Mouse (Mus musculus): ENCODE measurements around the gene Sipa1l1. TPM values are rescaled to one million over a fixed set of nuclear protein-coding genes. Genes with fewer than 3 reads are reported as not detected.

Sipa1l1 gene
- polyA plus RNA-seq, 1 experiment: 12.0 TPM

DNA sequence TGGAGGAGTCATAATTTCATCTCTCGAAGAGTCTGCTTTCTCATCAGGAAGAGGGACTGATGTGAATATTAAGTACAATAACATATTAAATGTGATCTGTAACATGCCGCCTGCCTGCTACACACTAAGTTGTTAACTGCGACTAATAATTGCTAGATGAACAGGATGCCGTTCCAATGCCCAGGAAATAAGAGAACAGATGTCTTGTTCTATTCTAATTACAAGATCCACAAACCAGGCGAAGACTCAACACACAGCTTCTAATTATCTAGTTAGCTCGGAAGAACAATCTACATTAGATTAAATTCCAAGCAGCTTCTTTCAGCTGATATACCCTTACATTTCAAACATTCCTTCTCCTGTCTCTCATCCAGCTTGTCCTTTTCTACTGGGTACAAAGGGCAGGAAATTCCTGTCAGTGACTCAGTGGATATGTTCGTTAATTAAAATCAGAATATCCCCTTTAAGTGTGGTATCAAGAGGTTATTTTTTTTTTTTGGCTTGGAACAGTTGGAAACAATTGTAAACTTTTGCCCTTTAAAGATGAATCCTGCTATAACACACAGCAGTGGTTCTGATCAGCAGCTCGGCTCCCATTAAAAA is 20.7 kb upstream of the Sipa1l1 start:
- H3K4me1 ChIP-seq: no peaks in the 10 kb centered on the region
- H3K36me3 ChIP-seq (replicated peaks; ENCODE audit: low read length): no peaks in the 10 kb centered on the region
- H3K4me3 ChIP-seq (replicated peaks): no peak overlapping the region
- TF ChIP-seq GATA1 (IDR thresholded peaks at IDR 0.05; ENCODE audit: borderline replicate concordance, low read length): no peak
- H3K9me3 ChIP-seq: no peaks in the 10 kb centered on the region
- peaks cover 16% of the 10 kb centered on the region for H3K27me3 ChIP-seq (replicated peaks)

DNA sequence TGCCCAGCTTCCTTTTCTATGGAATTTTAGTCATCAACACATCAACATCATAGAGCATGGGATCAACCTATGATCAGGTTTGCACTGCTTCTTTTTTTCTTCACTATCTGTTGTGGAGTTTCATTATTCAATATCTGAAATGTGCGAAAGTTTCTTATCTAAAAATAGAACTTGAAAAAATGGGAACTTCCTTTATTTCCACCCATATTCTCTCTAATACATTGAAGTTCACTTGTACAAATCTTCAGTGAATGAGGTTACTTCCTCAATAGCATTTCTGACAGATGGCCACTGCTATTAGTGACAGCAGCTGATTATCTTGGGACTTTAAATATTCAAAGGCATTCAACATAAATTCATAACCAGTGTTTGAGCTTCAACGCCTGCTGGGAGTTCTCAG is 18.1 kb upstream of the Sipa1l1 start:
- no peaks in the 10 kb centered on the region for H3K9me3 ChIP-seq
- no peak overlapping the region for H3K4me3 ChIP-seq (replicated peaks)
- no peaks in the 10 kb centered on the region for H3K4me1 ChIP-seq
- H3K27me3 ChIP-seq (replicated peaks): peaks cover 18% of the 10 kb centered on the region
- no peaks in the 10 kb centered on the region for H3K36me3 ChIP-seq (replicated peaks; ENCODE audit: low read length)
- TF ChIP-seq GATA1 (IDR thresholded peaks at IDR 0.05; ENCODE audit: borderline replicate concordance, low read length) (no peak), FLI1 (IDR thresholded peaks at IDR 0.05; ENCODE audit: low read length) (no peak)

DNA sequence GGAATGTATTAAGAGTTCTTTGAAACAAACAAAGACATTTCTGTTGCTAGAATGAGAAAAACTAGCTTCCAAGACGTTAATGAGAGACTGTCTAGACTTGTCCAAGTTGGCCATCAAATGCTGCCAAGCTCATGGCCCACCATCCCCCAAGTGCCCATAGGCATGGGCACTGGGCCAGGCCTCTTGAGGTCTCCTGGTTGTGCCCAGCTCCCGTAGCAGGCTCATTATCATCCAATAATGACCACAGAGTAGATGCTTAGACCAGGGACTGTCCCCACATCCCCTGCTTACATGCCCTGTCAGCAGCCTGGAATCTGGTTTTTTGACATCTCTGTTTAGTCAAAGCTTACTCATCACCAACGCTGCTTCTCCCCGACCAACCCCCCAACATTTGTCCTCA is 14.6 kb upstream of the Sipa1l1 start:
- H3K9me3 ChIP-seq: peaks cover 6% of the 10 kb centered on the region
- H3K4me3 ChIP-seq (replicated peaks): no peak overlapping the region
- H3K4me1 ChIP-seq: no peaks in the 10 kb centered on the region
- H3K36me3 ChIP-seq (replicated peaks; ENCODE audit: low read length): no peaks in the 10 kb centered on the region
- TF ChIP-seq GATA1 (IDR thresholded peaks at IDR 0.05; ENCODE audit: borderline replicate concordance, low read length) (no peak), FLI1 (IDR thresholded peaks at IDR 0.05; ENCODE audit: low read length) (no peak)
- H3K27me3 ChIP-seq (replicated peaks): peaks cover 13% of the 10 kb centered on the region

DNA sequence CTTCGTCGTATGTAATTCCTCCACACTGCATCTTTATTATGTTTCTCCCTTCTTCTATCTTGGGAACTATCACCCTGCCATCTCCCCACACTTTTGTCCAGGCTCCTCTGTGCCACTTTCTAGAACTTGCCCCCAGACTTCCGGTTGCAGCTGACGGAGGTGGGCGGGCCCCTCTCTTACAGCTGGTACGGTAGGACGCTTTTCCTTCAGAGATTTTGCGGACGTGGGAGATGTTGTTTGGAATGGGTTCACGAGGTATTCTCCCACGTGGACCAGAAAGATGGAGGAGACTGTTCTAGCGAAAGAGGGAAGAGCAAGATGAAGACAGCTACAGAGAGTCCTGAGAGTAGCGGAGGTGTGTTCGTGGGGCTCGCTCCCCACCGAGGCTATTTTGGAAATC is 10.6 kb upstream of the Sipa1l1 start:
- H3K36me3 ChIP-seq (replicated peaks; ENCODE audit: low read length): no peaks in the 10 kb centered on the region
- peaks cover 17% of the 10 kb centered on the region for H3K27me3 ChIP-seq (replicated peaks)
- TF ChIP-seq GATA1 (IDR thresholded peaks at IDR 0.05; ENCODE audit: borderline replicate concordance, low read length): no peak
- TF ChIP-seq FLI1 (IDR thresholded peaks at IDR 0.05; ENCODE audit: low read length): no peak
- H3K9me3 ChIP-seq: peaks cover 6% of the 10 kb centered on the region
- no peak overlapping the region for H3K4me3 ChIP-seq (replicated peaks)
- H3K4me1 ChIP-seq: 0 out of 2 replicates have a peak, but pooled peaks cover 3% of the 10 kb centered on the region

DNA sequence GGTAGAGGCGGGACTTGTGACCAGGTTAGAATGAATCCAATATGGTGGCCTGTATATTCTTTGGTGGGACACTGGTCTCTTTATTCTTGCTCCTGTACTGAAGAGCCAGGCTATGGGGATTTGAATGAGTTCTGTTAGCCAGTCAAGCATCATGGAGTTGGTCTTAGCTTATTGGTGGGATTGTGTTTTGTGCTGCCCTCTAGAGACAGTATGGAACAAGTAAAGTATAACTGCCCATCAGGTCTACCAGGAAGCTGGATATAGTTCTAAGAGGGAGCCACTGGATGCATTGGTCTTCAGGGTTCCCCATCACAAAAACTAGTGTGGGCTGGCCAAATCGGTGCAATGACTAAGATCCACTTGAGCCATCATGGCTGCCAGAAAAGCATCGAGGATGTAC is 9.7 kb upstream of the Sipa1l1 start:
- H3K27me3 ChIP-seq (replicated peaks): peaks cover 17% of the 10 kb centered on the region
- no peaks in the 10 kb centered on the region for H3K36me3 ChIP-seq (replicated peaks; ENCODE audit: low read length)
- 0 out of 2 replicates have a peak, but pooled peaks cover 3% of the 10 kb centered on the region for H3K4me1 ChIP-seq
- no peak for TF ChIP-seq GATA1 (IDR thresholded peaks at IDR 0.05; ENCODE audit: borderline replicate concordance, low read length)
- TF ChIP-seq FLI1 (IDR thresholded peaks at IDR 0.05; ENCODE audit: low read length): no peak
- H3K4me3 ChIP-seq (replicated peaks): no peak overlapping the region
- peaks cover 6% of the 10 kb centered on the region for H3K9me3 ChIP-seq

DNA sequence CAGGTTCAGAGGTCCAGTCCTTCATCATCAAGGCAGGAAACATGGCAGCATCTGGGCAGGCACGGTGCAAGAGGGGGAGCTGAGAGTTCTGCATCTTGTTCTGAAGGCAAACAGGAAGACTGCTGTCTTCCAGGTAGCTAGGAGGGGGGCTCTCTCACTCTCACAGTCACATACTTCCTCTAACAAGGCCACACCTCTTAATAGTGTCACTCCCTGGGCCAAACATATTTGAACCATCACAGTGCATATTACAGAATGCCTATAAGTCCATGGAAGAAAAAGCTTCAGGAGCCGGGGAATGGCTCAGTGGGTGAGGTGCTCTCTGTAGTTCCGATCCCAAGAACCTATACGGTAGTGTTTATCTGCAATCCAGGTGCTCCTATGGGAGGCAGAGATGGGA is 3.5 kb upstream of the Sipa1l1 start:
- H3K36me3 ChIP-seq (replicated peaks; ENCODE audit: low read length): no peaks in the 10 kb centered on the region
- H3K9me3 ChIP-seq: no peaks in the 10 kb centered on the region
- TF ChIP-seq FLI1 (IDR thresholded peaks at IDR 0.05; ENCODE audit: low read length) (no peak), GATA1 (IDR thresholded peaks at IDR 0.05; ENCODE audit: borderline replicate concordance, low read length) (no peak)
- peaks cover 31% of the 10 kb centered on the region for H3K4me1 ChIP-seq
- peaks cover 12% of the 10 kb centered on the region for H3K27me3 ChIP-seq (replicated peaks)
- H3K4me3 ChIP-seq (replicated peaks): no peak overlapping the region

DNA sequence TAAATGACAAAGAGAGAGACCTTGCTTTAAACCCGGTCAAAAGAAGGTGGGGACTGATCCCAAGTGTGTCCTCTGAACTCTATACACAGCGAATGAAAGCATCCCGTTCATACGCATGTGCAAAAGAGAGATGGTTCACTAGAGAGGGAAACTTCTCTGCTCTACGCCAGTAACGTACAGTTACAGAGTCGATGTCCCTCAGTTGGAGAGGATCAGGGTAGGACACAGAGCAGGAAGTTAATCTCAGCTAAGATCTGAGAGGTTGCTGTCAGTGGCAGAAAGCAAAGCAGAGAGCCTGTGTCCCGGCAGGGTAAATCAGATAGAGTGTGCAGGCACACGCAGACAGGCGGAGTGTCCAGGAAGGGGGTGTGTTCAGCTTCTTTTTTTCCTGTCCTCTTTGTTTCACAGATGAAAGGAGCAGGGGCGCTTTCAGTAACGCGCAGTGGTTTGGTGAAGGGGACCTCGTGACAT is 3.0 kb upstream of the Sipa1l1 start:
- H3K4me1 ChIP-seq: peaks cover 35% of the 10 kb centered on the region

DNA sequence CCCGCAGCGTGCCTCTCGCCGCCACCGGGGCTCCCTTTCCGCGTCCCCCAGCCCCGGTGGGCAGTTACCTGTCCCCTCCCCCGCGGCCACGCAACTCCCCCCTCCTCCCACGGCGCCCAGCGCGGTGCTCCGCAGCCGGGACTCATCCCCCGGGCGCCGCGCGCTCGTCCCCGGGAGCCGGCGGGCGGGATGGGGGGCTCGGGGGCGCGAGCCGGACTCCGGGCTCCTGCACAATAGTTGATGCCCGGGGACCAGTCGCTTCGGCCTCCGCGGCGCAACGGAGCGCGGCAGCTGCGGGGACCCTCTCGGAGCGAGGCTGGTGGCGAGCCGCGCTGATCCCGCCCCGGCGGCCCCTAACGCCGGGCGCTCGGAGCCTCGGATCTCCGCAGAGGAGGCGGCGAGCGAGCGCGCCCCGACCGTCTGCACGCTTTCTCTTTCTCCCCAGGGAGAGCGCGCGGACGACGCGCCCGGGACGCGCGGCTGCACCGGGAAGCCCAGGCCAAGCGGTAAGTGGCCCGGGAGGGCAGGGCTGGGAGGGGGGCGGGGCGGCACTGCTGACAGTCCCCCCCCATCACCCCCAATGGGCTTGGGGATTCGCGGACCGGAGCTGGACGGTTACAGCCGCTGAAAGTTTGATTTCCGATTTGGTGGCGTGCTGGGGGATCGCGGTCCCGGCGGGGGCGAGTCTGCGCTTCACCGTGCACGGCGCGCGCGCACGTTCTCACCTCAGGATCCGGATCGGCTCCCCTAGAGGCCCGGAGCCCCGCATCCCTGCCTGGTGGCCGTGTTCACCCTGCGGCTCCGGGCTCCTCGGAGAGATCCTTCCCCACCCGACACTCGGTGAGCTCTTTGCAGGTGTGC is 681 bp downstream of the Sipa1l1 start:
- H3K36me3 ChIP-seq (replicated peaks; ENCODE audit: low read length): no peaks in the 10 kb centered on the region
- peaks cover 68% of the 10 kb centered on the region for H3K4me1 ChIP-seq
- H3K9me3 ChIP-seq: no peaks in the 10 kb centered on the region
- TF ChIP-seq GATA1 (IDR thresholded peaks at IDR 0.05; ENCODE audit: borderline replicate concordance, low read length) (no peak), FLI1 (IDR thresholded peaks at IDR 0.05; ENCODE audit: low read length) (no peak)
- peak overlapping the region; percentile 96 for H3K4me3 ChIP-seq (replicated peaks)
- H3K27me3 ChIP-seq (replicated peaks): peaks cover 2% of the 10 kb centered on the region

More for the DNA sequence above, 3.0 kb upstream of the Sipa1l1 start:
- Histone ChIP-seq H3K27me3 (replicated peaks) (peaks cover 12% of the 10 kb centered on the region), H3K4me3 (replicated peaks) (no peak overlapping the region), H3K9me3 (no peaks in the 10 kb centered on the region), H3K36me3 (replicated peaks; ENCODE audit: low read length) (no peaks in the 10 kb centered on the region)
- no peak for TF ChIP-seq FLI1 (IDR thresholded peaks at IDR 0.05; ENCODE audit: low read length)
- TF ChIP-seq GATA1 (IDR thresholded peaks at IDR 0.05; ENCODE audit: borderline replicate concordance, low read length): no peak

DNA sequence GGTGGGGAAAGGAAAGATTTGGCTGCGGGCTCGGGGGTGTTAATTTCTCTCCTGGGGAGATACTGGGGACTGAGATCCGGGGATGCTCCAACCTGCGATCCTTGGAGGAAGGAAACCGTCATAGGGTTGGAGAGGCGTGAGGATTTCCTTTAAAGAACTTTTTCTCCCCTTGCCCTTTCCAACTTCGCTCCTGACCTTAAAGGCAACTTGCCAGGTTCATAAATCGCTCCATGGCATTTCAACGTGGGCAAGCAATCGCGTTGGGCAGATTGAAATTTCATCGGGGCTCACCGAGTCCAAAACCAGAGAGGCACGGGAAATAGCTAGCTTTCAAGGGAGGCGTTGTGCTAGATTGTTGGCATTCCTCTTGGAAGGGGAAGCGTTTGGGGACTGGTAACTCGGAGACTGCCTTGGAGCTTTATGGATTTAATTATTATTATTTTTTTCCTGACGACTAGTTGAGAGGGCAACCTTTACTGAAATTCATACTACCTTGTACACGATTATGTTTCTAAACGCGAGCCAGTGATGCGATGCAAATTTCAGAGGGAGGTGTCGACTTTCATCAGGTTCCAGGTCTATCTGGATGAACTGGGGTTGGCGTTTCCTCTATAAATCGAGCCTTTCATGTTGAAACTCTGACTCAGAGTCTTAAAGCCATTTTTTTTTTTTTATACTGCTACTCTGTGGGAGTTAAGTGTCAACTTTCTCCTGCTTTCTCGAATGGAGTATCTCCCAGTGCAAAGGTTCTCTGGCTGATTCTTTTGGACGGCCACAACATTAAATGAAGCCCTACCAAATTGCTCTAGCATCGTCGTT is 1.6 kb downstream of the Sipa1l1 start:
- peak overlapping the region; percentile 96 for H3K4me3 ChIP-seq (replicated peaks)
- H3K9me3 ChIP-seq: no peaks in the 10 kb centered on the region
- no peak for TF ChIP-seq GATA1 (IDR thresholded peaks at IDR 0.05; ENCODE audit: borderline replicate concordance, low read length)
- no peak for TF ChIP-seq FLI1 (IDR thresholded peaks at IDR 0.05; ENCODE audit: low read length)
- H3K27me3 ChIP-seq (replicated peaks): peaks cover 2% of the 10 kb centered on the region
- H3K36me3 ChIP-seq (replicated peaks; ENCODE audit: low read length): no peaks in the 10 kb centered on the region
- peaks cover 74% of the 10 kb centered on the region for H3K4me1 ChIP-seq
